Mouse (Mus musculus): ENCODE results near the gene Trmt1.
"Not testable (repeated sequence)": the region's sequence is repeated elsewhere in the genome, so short reads cannot be mapped to it uniquely, and the experiment has no call there.

Trmt1 gene

DNA sequence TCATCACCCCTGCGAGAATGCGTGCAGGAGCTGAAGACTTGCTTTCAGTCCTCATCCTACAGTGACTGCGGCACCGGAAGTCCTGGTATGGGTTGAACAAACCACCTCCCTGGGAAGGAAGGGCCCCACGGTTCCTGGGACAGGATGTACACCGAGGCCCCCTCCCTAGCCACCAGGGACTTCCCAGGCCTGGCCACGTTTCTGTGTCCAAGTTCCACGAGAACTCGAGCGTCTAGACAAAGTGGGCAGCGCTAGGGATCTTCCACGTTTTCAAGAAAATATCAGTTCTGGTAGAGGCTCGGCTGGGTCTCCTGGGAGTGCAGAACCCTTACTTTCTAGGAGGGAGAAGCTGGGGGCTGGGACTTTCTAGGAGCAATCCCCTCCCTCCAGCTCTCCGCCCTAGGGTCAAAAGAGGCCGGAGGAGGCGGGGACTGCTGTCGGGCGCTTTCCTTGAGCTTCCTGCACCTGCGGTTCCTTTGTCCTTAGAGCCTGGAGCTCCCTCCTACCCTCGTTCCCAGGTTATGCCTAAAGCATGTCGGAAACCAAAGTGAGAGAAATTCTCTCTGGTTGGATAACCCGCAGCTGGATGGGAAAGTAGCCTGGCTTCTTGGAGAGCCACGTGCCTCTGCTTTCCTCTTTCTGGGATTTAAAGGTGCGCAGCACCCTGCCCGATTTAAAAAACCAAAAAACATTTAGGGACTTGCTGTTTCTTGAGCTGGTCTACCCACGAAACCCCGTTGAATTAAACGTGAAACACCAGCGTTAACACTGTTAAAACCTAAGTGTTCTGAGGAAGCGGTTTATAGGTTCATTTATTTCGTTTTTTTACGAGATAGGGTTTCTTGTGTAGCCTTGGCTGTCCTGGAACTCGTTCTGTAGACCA is 25.9 kb upstream of the Trmt1 start:
- no peak for DNase-seq (ENCODE audit: low read depth, low spot score)

- DNase-seq (ENCODE audit: low read depth, low spot score) = no peak
These were observed 25.2 kb upstream of the Trmt1 start for GRCm38 (mm10) chr8:84660819-84661457.

- DNase-seq (ENCODE audit: low read depth, low spot score) = peak; percentile 68
These were observed 24.6 kb upstream of the Trmt1 start for GRCm38 (mm10) chr8:84661458-84661871.

DNA sequence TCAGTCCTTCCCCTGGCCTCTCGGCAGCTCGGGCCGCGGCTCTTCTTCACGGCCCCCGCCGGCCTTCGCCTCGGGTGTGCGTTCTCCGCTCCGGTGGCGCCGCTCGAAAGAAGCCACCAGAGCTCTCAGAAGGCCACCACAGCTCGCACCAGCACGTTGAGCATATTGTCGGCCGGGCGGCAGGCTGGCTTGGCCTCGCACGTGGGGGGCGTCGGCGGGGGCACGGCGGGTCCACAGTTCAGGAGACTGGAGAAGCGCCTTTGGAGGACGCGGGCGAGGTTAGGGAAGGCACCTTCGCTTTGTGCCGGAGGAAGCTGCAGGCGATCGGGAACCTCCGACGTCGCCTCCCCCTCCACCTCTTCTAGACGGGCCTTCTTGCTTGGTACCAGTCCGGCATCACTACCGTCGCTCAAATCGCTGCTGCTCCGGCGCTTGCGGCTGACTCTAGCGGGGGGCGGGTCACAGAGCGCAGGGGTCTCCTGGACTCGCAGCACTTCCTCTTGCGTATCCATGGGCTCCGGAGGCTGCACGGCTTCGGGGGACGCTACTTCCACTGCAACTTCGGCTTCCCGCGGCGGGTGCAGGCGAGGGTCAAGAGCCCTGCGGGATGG is 24.0 kb upstream of the Trmt1 start:
- DNase-seq (ENCODE audit: low read depth, low spot score) = no peak

- DNase-seq (ENCODE audit: low read depth, low spot score) = peak; percentile 89
These were observed 23.5 kb upstream of the Trmt1 start, which contains the start of gene Ier2 for GRCm38 (mm10) chr8:84662581-84663065. TSS of gene Ier2 (minus strand) at chr8:84662852.

GRCm38 (mm10) chr8:84663483-84664327 is 22.4 kb upstream of the Trmt1 start:
- DNase-seq (ENCODE audit: low read depth, low spot score) = peak; percentile 87

DNA sequence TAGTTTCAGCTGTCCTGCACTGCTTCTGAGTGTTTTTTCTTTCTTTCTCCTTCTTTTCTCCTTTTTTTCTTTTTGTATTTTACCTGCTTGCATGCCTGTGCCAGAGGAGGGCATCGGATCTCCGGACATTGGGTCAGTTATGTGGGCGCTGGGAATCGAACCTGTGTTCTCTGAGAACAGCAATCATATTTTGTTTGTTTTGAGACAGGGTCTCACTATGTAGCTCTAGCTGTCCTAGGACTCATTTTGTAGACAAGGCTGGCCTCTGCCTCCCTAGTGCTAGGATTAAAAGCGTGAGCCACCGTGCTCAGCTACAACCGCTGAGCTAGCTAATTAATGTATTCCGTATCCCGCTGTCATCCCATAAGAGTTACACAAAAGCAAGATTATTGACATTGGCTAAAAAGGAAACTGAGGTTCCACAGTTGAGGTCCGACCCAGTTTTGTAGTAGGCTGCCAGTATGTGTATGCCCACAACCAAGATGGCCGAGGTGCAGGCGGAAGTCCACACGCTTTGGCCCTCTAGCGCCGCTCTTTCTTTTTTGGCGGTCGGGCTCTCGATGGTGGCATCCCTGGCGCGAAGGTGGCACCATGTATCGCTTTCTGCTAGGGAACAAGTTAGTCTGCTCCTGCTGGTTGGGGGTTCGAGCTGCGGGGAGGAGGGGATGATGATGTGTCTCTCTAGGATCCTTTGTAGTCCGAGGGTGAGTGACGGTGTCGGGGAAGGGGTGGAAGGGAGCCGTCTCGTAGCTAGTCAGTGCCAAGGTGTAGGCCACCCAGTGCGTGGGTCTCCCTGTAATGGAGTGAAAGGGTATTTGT is 21.3 kb upstream of the Trmt1 start:
- peak; percentile 50 for DNase-seq (ENCODE audit: low read depth, low spot score)

GRCm38 (mm10) chr8:84665385-84665893 is 20.7 kb upstream of the Trmt1 start:
- no peak for DNase-seq (ENCODE audit: low read depth, low spot score)

DNA sequence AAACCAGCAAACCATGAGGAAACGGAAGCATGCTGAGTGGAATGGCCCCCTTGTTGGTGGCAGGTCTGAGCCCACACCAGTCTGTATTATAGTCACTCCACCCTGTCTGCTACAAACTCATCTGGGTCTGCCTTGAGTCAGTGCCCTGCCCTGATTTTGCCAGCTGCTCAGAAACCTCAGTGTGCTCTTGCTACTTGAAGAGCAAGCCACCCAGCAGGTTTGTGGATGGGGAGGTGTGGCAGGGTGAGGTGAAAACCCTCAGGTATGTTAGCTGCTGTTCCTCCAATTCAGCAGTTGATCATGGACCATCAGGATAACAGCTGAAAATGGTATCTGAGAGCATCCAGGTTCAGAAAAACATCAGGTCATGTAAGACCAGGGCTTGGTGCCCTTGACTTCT is 18.0 kb upstream of the Trmt1 start:
- no peak for DNase-seq (ENCODE audit: low read depth, low spot score)

DNA sequence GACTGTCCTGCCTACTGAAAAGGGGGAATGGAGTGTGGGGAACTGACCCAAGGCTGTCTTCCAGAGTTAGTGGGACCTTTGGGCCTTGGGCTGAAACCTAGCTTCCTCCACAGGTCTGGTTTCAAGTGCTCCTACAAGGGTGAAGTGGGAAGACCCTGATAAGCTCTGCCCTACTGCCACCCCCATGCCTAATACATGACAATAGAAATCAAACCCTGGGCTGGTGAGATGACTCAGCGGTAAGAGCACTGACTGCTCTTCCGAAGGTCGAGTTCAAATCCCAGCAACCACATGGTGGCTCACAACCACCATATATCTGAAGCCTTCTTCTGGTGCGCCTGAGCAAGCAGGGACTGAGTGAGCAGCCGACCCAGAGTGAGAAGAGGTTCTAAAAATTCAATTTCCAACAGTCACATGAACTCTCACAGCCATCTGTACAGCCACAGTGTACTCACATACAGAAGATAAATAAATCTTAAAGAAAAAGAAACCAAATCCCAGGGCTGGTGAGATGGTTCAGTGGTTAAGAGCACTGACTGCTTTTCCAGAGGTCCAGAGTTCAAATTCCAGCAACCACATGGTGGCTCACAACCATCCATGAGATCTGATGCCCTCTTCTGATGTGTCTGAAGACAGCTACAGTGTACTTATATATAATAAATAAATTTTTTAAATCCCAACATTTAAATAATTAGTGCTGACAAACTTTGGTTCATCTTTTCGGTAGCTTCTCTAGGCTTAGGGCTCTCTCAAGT is 17.2 kb upstream of the Trmt1 start:
- DNase-seq (ENCODE audit: low read depth, low spot score) = no peak

DNA sequence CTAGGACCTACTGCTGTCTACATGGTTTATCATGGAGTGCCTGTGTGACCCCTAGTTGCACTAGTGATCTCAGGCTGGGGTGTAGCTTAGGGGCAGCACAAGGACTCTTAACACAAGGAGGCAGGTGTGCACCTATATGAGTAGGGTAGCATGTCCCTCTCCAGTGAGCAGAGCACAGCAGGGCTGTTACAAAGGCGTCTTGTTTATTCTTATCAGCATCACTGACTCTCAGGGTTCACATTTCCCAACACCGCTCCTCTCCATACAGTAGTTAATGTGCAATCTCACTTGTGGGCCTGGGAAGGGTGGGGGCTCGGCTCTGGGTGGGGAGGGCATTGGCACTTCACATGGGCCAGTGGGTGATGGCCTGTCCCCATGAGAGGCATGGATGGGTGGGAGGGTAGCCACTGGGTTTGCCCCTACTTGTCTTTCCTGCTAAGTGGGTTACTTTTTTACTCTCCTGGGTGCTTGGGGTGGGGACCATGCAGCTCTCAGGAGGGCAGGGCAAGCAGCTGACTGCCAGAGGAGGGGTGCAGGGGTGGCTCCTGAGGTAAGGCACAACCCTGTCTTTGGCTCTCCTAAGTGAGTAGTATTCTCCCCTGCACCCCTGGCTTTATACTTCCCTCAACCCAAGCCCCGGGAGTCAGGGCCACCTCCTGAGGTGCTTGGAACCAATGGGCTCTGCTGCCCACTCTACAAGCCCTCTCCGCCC is 15.7 kb upstream of the Trmt1 start:
- DNase-seq (ENCODE audit: low read depth, low spot score) = not testable (repeated sequence)

DNA sequence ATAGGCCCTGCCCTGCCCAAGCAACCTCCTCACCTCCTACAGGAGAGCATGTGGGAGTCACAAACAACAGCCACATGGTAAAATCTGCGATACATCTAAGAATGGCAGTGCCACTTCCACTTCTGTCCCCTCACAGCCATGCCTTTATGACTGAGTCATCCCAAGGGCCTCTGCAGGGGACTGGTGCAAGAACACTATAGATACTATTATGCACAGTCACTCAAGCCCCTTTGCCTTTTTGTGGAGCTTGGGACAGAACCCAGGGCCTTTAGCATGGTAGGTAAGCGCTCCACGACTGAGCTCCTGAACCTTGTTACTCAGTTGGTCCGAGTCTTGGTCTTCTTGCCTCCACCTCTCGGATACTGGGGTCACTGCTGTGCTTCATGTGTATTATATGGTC is 8.8 kb upstream of the Trmt1 start:
- DNase-seq (ENCODE audit: low read depth, low spot score) = no peak

DNA sequence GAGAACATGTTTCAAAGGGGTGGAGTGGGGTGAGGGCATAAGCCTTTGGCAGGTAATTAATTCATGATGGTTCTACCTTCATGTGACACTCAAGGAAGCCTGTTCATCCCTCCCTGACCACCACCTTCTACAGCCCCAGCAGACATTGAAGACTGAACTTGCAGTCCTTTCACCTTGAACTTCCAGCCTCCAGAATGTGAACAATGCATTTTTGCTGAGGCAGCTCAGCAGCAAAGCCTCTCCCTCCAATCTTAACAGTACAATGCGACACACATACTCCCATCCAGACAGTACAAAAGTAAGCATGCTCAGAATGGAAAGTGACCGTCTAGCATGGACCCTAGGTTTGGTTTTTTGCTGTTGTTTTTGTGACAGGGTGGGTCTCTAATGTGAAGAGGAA is 4.6 kb upstream of the Trmt1 start:
- DNase-seq (ENCODE audit: low read depth, low spot score) = no peak

- DNase-seq (ENCODE audit: low read depth, low spot score) = no peak
These were observed 3.9 kb upstream of the Trmt1 start for GRCm38 (mm10) chr8:84682257-84682656.

GRCm38 (mm10) chr8:84684537-84684936 is 1.6 kb upstream of the Trmt1 start:
- no peak for DNase-seq (ENCODE audit: low read depth, low spot score)

DNA sequence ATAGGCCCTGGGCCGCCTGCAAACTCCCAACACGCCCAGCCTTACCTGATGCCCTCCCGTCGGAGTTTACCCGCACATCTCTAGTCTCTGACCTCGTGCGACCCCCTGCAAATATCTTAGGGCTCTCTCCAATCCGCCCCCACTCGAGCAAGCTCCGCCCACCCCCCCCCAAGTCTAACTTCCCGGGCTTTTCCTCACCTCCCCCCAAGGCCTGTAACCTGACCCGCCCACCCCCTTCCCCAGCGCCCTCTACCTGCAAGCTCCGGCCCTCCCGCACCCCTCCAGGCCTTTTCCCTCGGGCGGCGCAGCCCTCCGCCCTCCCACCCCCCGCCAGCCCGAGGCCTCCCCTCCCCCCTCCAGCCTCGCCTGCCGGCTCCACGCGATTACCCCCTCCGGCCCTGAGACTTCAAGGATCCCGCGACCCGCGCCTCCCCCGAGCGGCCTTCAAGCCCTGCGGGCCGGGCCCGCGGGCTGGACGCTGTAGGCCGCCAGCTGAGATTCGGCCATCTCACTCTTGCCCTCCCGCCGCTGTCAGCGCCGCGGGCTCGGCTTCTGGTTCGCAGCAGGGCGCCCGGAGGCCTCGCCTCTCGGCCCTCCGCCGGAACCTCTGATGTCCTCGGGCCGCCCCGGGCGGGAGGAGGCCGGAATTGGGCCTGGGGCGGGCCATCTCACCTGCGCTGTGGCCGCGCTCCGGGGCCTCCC is 1.0 kb downstream of the Trmt1 start:
- DNase-seq (ENCODE audit: low read depth, low spot score) = no peak

GRCm38 (mm10) chr8:84687705-84688100 is 1.6 kb downstream of the Trmt1 start, which contains the start of gene Nacc1:
TSS of gene Nacc1 (minus strand) at chr8:84687862.
- peak; percentile 76 for DNase-seq (ENCODE audit: low read depth, low spot score)
